Mouse (Mus musculus) cerebellum, postnatal 10 days (tissue): ENCODE results near the gene Krtap26-1.

ENCODE experiments used
- DNase-seq, 2 experiments: peaks; one replicate each; pipeline ENCODE4 v3.0.0; 2021; ENCODE audit warnings: mixed read lengths in 2 of 2

The Krtap26-1 gene

GRCm38 (mm10) chr16:88647358-88647846 is at the start of gene Krtap26-1:
Krtap26-1 (minus strand) TSS chr16:88647796.
- no peak for DNase-seq

- no peak for DNase-seq
Observed at GRCm38 (mm10) chr16:88696256-88696655, 48.7 kb upstream of the Krtap26-1 start.

DNA sequence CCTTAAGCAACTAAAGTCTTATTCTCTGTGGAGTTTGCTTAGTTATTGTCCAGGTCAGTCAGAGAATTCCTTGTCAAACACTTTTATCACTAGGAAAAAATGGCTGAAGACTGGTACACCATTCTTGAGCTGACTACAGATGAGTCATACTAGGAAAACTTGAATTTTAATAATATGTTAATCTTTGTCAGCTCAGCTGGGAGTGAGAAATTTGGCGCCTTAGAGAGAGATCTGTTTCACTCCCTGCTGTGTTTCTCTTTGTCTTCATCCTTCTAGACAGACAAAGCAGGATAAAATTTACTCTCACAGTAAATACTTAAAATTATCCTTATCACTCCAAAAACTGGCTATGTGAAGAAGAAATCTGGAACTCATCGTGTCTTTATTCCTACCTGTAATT is 33.7 kb upstream of the Krtap26-1 start:
- DNase-seq = peak in 1 of 2 experiments; percentile 16

DNA sequence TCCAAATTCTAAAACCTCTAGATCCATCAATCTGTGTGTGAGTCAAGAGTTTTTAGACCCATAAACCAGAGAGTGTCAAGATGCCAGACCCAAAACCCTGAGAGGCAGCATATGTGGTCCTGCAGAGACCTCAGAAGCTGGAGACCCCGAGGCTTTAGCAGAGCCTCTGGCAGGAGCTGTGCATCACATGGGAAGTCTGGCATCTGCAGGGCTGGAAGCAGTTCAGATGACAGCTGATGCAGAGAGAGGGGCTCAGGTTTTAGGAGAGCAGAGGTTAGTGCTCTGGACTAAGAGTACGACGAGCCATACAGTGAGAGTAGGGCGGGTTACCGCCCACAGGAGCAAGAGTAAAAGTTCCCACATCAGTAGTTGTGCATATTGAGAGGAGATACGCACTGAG is 31.5 kb upstream of the Krtap26-1 start:
- peak; percentile 64 to 79 for DNase-seq

GRCm38 (mm10) chr16:88671571-88671970 is 24.0 kb upstream of the Krtap26-1 start, which contains the start of gene Krtap27-1:
Krtap27-1 (minus strand) TSS chr16:88671671.
- DNase-seq = no peak

DNA sequence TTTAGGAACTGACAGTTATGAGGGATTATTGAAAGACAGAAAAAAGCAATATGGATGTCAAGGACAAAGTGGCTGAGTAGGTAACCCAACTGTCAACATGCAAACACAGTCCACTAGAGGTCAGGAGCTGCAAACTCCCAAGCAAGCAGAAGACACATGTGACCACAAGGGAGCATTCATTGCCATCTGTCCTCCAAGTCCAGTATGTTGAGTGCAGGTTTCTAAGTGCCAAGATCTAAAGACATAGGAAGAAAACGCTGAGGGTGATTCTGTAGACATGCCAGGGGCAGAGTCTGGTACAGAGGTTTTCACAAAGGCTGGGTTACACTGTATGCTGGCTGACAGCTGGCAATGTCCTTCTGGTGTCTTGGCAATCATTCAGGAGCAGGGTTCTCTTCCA is 9.8 kb upstream of the Krtap26-1 start:
- peak; percentile 59 to 60 for DNase-seq

GRCm38 (mm10) chr16:88651952-88652351 is 4.4 kb upstream of the Krtap26-1 start:
- no peak for DNase-seq

DNA sequence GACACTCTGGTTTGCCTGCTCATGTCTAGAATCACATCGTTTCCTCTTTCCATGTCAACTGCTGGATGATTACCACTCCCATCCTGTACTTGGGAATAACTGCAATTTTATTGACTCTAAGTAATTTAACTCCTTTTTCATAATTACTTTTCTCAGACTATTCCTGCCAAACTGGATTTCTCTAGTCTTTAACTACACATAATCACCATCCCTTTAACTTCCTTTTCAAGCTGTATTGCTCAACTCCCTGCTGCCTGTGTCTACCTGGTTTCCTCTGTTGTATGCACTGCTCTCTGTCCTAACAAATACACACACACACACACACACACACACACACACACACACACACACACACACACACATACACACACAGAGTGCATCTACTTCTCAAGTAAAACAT is 3.5 kb upstream of the Krtap26-1 start:
- DNase-seq = no peak

DNA sequence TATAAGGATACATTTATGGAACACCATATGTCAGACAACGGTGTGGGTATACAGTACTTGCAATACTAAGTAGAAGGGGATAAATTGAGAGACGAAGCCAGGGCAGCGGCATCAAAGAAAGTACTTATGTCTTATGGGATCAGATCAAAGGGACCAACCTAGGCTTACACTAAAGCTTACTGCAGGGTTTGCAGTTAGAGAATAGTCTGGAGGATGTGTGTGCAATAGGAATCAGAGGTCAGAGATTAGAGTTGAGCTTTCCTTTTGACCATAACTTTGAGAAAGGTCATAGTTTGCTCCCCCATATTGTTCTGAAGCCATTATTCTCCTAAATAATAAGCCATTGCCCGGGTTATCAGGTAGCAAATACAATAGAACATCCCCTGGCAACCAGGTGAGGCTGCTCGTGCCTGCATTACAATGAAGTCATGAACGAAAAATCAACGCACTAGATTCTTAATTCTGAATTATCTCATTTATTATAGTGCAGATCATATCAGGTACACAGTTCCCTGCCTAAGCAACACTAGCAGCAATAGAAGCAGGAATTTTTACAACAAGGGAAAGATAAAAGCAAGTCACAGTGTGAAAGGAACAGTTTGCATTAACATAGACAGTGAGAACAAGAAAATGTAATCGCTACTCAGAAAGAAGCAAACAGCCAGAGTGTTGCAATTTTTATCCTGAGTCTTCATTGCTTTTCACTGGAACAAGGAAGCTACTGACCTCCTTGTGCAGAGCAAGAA is 1.1 kb downstream of the Krtap26-1 start:
- DNase-seq = no peak

DNA sequence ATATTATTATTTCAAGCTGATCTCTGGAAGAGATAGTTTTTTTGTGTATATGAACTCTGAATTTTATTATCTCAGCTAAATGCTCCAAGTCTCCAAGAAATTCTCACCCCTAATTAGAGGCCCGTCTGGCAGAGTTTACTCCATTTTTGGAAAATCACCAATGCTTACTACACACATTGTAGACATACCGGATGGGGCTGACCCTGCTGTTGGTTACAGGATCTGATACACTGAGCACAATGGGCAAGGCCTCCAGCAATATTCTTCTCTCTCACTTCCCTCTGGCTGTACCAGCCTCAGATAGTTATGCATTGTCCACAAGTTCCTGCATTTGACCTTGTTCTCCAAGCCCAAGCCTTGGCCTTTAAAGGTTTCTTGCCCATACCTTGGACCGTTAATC is 7.5 kb downstream of the Krtap26-1 start:
- peak; percentile 6 to 15 for DNase-seq

GRCm38 (mm10) chr16:88635142-88635541 is 12.5 kb downstream of the Krtap26-1 start:
- DNase-seq = peak; percentile 58 to 62

DNA sequence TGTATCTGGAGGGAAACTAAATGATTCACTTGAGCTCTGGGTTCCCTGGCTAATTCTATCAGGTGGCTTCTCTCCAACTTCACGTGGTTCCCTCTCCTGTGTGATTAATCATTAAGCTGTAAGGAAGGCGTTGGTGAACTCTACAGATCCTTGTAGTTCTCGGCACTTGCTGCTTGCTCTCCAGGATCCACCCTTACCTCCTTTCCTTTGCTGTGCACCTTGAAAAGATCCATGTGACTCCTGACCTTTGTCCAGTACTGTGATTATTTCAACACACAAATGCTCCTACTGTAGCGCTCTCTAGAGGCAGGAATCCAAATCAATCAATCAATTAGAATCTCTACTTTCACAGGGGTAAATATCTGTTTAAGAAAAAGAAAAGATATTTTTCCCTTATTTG is 16.1 kb downstream of the Krtap26-1 start:
- peak in 1 of 2 experiments; percentile 4 for DNase-seq

DNA sequence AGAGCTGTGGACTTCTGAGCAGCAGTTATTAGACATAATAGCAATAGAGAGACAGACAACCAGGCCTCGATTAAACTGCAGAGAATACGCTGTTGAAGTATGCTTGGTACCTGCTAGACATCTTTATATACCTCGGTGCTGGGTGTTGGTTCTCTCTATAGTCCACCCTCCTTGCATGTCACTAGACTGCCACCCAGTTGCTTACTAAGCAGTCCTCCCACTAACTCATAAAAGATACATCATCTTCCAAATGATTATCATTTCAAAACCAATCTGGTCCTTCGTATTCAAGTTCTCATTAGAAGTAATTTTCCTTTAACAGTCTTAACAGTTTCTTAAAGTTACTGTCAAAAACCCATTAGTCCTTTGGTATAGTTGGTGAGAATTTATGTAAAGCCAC is 20.0 kb downstream of the Krtap26-1 start, which contains the start of gene 2310079G19Rik:
2310079G19Rik (minus strand) TSS at position 101 of the 400 bp plus-strand sequence.
- no peak for DNase-seq

GRCm38 (mm10) chr16:88612712-88613111 is 34.9 kb downstream of the Krtap26-1 start:
- no peak for DNase-seq

DNA sequence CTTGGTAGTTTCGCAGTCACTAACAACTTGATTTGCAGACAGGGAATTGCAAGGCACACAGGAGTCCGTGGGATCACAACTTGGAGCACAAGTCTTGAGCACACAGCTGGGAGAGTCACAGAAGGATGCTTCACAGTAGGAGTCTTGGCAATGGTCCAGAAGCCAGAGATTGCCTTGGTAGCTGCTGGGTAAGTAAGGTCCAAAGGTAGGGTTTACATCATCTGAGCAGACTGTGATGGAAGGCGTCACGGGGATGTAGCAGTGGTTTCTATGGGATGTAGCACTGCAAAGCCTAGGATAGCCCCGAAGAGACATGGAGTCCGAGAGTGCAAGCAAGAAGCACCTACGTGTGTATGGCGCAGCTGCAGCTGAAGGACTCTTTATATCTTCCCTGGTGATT is 35.7 kb downstream of the Krtap26-1 start, which contains the start of gene Krtap24-1:
Krtap24-1 (minus strand) TSS at position 358 of the 400 bp plus-strand sequence.
- DNase-seq = peak; percentile 4 to 7

GRCm38 (mm10) chr16:88604570-88604969 is 43.0 kb downstream of the Krtap26-1 start:
- no peak for DNase-seq

- DNase-seq = no peak
Observed at GRCm38 (mm10) chr16:88602464-88602863, 45.1 kb downstream of the Krtap26-1 start.

DNA sequence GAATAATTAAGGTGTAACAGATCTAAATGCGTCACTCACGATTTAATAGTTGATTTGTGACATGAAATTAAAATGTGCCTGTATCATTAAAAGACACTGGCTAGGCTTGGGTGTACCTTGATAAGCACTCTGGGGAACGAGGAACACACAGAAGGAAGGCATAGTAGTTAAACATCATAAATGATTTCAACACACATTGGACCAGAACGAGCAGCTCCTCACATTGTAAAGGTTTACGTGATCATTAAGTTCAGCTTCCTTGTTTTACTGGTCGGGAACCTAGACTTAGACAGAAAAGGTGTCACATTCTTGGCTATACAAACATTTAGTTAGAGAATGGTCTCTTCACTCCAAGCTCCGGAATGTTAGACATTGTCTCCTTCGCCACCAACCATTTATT is 47.3 kb downstream of the Krtap26-1 start:
- no peak for DNase-seq

DNA sequence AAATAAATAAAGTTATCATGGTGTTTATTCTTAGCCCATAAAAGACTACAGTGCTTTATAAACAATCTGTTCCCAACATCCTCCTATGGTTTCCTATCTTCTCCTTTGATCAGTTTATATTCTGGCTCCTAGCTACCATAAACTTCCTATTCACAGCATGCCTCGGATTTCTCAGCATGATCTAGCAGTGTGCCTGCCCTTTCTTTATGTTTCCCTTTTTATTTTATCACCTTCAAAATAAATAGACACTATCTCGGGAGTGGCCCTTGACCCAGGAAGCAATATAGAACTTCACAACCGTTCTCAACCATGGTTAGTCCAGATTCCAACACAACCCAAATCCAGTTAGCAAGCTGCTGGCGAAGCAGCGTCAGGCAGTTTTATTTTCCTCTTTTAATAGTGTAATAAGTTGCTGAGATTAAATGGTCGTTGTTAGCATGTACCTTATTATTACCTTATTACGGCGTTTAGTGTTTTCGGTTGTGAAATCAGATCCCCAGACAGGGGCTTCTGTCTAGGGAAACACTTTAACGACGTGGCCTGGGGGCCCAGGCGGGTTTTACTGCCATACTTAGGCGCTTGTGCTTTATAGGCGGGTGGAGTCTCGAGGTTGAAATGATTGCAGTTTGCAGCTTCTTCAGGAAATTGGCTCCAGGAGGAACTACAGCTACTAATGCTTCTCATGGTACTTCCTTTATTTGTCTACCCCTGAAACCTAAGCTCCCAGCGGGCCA is 47.9 kb downstream of the Krtap26-1 start:
- no peak for DNase-seq
